Mouse (Mus musculus) CH12.LX (cell line): ENCODE measurements at regions not wholly inside any gene's neighbourhood (a gene's known extent, or its start where the extent isn't known, plus 50 kb on each side); places are given as distances from the start of the nearest gene placed in this dataset.

Experiments
- BHLHE40 ChIP-seq: IDR thresholded peaks from 2 replicates; pipeline ENCODE4 v1.6.1; 2011; ENCODE audit warnings: mild to moderate bottlenecking, low read depth, low read length, improper control_type of control experiment
- CTCF ChIP-seq, 2 experiments: IDR thresholded peaks in 1 of 2; conservative IDR thresholded peaks in 1 of 2; 2 replicates each; pipeline ENCODE4 v1.5.1; 2011 to 2012; ENCODE audit warnings: low read depth in 2 of 2, low read length in 2 of 2, improper control_type of control experiment in 1 of 2, inconsistent platforms in 1 of 2, mild to moderate bottlenecking in 1 of 2, moderate library complexity in 1 of 2
- EP300 ChIP-seq: IDR thresholded peaks from 2 replicates; pipeline ENCODE4 v1.6.1; 2011; ENCODE audit warnings: low read length, improper control_type of control experiment
- MYC ChIP-seq: IDR thresholded peaks from 2 replicates; pipeline ENCODE4 v1.6.1; 2011; ENCODE audit warnings: low read depth, mild to moderate bottlenecking, improper control_type of control experiment, low read length
- NRF1 ChIP-seq: IDR thresholded peaks from 2 replicates; pipeline ENCODE4 v1.6.1; 2014; ENCODE audit warnings: low read depth, mild to moderate bottlenecking, inconsistent platforms, low read length, improper control_type of control experiment, moderate library complexity
- POLR2A ChIP-seq: IDR thresholded peaks from 2 replicates; pipeline ENCODE4 v1.6.1; 2011; ENCODE audit warnings: low read depth, mild to moderate bottlenecking, improper control_type of control experiment, low read length

- TF ChIP-seq MYC (no peak), POLR2A (no peak), BHLHE40 (no peak), NRF1 (no peak), EP300 (no peak), CTCF (conservative IDR thresholded peaks at IDR 0.05 in 1 of 2, IDR thresholded peaks at IDR 0.05 in 1 of 2; ENCODE audit: low read depth in 2 of 2, low read length in 2 of 2) (no peak)
Measured at GRCm38 (mm10) chr13:31171751-31172150, 197.7 kb downstream of the Gm5447 start.
